Mouse (Mus musculus): ENCODE measurements around the gene Olfr366. TPM values are rescaled to one million over a fixed set of nuclear protein-coding genes. Genes with fewer than 3 reads are reported as not detected.
"Not testable (repeated sequence)": the region's sequence is repeated elsewhere in the genome, so short reads cannot be mapped to it uniquely, and the experiment has no call there.

The Olfr366 gene
- polyA plus RNA-seq (2015; fragmentation: Nextera tagmentation; extraction: Ambion mirVana), result not detected in 2 replicates

GRCm38 (mm10) chr2:37211274-37211673, at the start of gene Olfr366:
TSS of gene Olfr366 (plus strand) at chr2:37211574.
- no peaks in the 10 kb centered on the region for H3K4me1 ChIP-seq
- no peaks in the 10 kb centered on the region for H3K9me3 ChIP-seq
- H3K4me3 ChIP-seq (replicated peaks), result no peak within 1 kb of the TSS
- H3K36me3 ChIP-seq, result no peaks in the 10 kb centered on the region
- no peak within 1 kb of the TSS for H3K27ac ChIP-seq
- ATAC-seq (ENCODE audit: insufficient read depth, low FRiP score, low read depth), result no peak
- H3K4me2 ChIP-seq, result no peak within 1 kb of the TSS
- H3K9ac ChIP-seq, result no peak within 1 kb of the TSS
- H3K27me3 ChIP-seq (replicated peaks), result no peaks in the 10 kb centered on the region

GRCm38 (mm10) chr2:37187898-37188297, 23.5 kb upstream of the Olfr366 start, which contains the start of gene Olfr365:
TSS of gene Olfr365 (plus strand) at chr2:37188198.
- Histone ChIP-seq H3K9ac (no peak within 1 kb of the TSS), H3K4me3 (replicated peaks) (no peak within 1 kb of the TSS), H3K4me2 (no peak within 1 kb of the TSS), H3K27ac (no peak within 1 kb of the TSS), H3K9me3 (no peaks in the 10 kb centered on the region), H3K4me1 (no peaks in the 10 kb centered on the region), H3K36me3 (no peaks in the 10 kb centered on the region), H3K27me3 (replicated peaks) (no peaks in the 10 kb centered on the region)
- ATAC-seq (ENCODE audit: insufficient read depth, low FRiP score, low read depth), result no peak
- 67% methylated on average over 3 of the region's 3 CpGs for WGBS

- not testable (repeated sequence) for H3K27me3 ChIP-seq (replicated peaks); H3K9ac ChIP-seq; H3K4me2 ChIP-seq
Observed at GRCm38 (mm10) chr2:37261781-37262180, 50.4 kb downstream of the Olfr366 start.

More at GRCm38 (mm10) chr2:37261781-37262180, 50.4 kb downstream of the Olfr366 start:
- not testable (repeated sequence) for ATAC-seq (ENCODE audit: insufficient read depth, low FRiP score, low read depth); H3K9me3 ChIP-seq; H3K27ac ChIP-seq; H3K4me3 ChIP-seq (replicated peaks); H3K36me3 ChIP-seq; H3K4me1 ChIP-seq
- WGBS, result 77% methylated on average over 7 of the region's 7 CpGs

Other genes with a start within 250 kb of the Olfr366 start
- not detected in 2 replicates for gene Olfr357, start 217.7 kb upstream of the Olfr366 start, polyA plus RNA-seq (2015; fragmentation: Nextera tagmentation; extraction: Ambion mirVana)
- not detected in 2 replicates for gene Olfr358, start 202.2 kb upstream of the Olfr366 start, polyA plus RNA-seq (2015; fragmentation: Nextera tagmentation; extraction: Ambion mirVana)
- gene Olfr360, start 145.8 kb upstream of the Olfr366 start, polyA plus RNA-seq (2015; fragmentation: Nextera tagmentation; extraction: Ambion mirVana), result not detected in 2 replicates
- gene Olfr361, start 122.3 kb upstream of the Olfr366 start, polyA plus RNA-seq (2015; fragmentation: Nextera tagmentation; extraction: Ambion mirVana), result not detected in 2 replicates
- not detected in 2 replicates for gene Olfr362, start 93.7 kb upstream of the Olfr366 start, polyA plus RNA-seq (2015; fragmentation: Nextera tagmentation; extraction: Ambion mirVana)
- gene Olfr364-ps1, start 72.3 kb upstream of the Olfr366 start, polyA plus RNA-seq (2015; fragmentation: Nextera tagmentation; extraction: Ambion mirVana), result not detected in 2 replicates
- gene Olfr365, start 23.4 kb upstream of the Olfr366 start, polyA plus RNA-seq (2015; fragmentation: Nextera tagmentation; extraction: Ambion mirVana), result not detected in 2 replicates
- gene Olfr368, start 114.9 kb downstream of the Olfr366 start, polyA plus RNA-seq (2015; fragmentation: Nextera tagmentation; extraction: Ambion mirVana), result not detected in 2 replicates
- 37.0 and 37.2 TPM in 2 replicates for gene Pdcl, start 147.8 kb downstream of the Olfr366 start, polyA plus RNA-seq (2015; fragmentation: Nextera tagmentation; extraction: Ambion mirVana)
- gene Rc3h2, start 211.3 kb downstream of the Olfr366 start, polyA plus RNA-seq (2015; fragmentation: Nextera tagmentation; extraction: Ambion mirVana), result 13.1 and 14.2 TPM in 2 replicates
- gene Zbtb26, start 231.6 kb downstream of the Olfr366 start, polyA plus RNA-seq (2015; fragmentation: Nextera tagmentation; extraction: Ambion mirVana), result 5.9 and 6.3 TPM in 2 replicates
- gene Zbtb6, start 231.6 kb downstream of the Olfr366 start, polyA plus RNA-seq (2015; fragmentation: Nextera tagmentation; extraction: Ambion mirVana), result 6.4 and 6.5 TPM in 2 replicates
- gene Rabgap1, start 231.7 kb downstream of the Olfr366 start, polyA plus RNA-seq (2015; fragmentation: Nextera tagmentation; extraction: Ambion mirVana), result 38.0 and 39.3 TPM in 2 replicates

Data from stomach, embryonic 15.5 days (tissue).